Mouse (Mus musculus): ENCODE data around the gene Syk. TPM values are rescaled to one million over a fixed set of nuclear protein-coding genes. Genes with fewer than 3 reads are reported as not detected.

Syk gene
- polyA plus RNA-seq, 2 experiments from 2014 or later: 0.20 to 2.4 TPM

DNA sequence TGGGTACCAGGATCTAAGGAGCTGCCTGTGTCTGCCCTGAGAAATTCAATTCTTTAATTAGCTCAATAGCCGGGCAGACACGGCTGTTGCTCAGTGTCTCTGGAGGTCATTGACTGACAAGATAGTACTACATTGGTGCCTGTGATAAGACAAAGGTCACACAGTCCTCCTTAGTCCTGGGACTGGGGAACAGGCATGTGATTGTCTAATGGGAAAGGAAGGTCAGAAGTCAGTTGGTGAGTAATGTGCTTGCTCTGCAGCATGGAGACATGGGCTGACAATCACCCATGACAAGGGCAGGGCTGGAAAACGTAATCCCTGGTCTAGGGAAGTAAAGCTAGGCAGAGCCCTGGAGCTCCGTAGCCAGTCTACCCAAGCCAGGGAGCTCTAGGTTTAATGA, 19.8 kb downstream of the Syk start:
- no peak for ATAC-seq

DNA sequence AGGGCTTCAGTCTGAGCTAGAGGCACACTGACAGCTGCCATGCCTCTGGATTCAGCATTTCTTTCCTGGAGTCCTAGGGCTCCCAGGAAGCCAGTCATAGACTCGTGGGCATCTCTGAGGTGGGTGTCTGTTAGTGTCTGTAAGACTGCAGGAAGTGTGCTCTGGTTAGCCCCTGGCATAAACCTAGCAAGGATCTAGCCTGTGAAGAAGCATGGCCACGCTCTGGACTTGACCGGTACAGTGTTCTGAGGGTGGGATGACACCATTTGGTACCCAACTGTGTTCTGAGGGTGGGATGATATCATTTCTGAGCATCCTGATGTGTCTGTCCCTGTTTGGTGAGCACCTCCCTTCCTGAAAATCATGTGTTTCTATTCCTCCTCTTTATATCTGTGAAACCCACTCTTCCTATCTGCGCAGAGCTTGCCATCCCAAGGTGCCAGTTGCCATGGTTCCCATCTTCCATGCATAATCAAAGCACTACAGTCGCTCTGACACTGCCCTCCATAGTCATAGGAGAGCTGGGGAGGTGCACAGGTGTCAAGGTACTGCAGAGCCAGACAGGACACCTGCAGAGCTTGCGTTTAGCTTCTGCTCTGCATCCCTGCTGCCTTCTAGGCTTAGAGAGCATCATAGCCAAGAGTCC, 20.9 kb downstream of the Syk start:
- ATAC-seq: no peak

DNA sequence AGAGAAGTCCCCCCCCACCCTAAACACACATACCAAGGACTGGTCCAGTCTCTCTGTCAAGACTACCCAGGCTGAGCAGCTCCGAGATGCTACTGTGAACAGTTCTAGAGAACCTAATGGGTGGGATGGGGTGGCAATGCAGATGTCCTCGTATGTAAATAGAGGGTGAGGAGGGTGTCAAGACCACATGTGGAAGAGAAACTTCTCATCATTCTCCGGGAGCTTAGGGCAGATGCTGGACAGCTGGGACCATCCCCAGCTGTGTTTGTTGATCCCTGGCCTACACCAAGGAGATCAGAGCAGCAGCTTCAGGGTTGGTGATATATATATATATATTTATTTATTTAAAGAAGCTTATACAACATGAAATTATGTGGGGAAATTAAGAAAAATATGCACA, 22.0 kb downstream of the Syk start:
- ATAC-seq: no peak

- no peak for ATAC-seq
Observed at GRCm38 (mm10) chr13:52605911-52606310, 22.9 kb downstream of the Syk start.

DNA sequence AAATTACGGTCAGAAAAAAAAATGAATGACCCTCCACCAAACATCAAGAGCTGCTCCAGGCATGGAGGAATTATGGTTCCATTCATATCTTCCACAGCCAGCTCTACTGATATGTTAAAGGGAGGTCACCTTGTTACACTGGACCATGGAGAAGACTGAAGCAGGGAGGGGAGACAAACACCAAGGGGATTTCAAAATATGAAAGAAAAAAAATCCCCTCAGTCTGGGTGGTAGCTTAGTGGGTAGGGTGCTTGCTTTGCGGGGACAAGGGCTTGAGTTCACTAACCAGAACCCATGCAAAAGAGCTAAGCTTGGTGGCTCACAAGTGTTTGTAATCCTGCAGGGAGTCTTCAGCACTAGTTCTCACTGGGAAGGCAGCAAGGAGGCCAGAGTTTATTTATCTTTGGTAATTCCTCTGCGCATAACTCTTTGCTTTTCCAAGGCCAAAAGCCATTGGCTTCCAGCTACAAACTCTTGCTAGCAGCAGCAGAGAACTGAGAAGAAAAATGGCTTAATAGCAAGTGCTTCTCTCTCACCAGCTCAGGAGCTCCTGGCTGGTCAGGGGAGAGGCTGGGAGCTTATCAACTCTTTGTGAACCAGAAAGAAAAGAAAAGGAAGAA, 23.8 kb downstream of the Syk start:
- no peak for ATAC-seq

DNA sequence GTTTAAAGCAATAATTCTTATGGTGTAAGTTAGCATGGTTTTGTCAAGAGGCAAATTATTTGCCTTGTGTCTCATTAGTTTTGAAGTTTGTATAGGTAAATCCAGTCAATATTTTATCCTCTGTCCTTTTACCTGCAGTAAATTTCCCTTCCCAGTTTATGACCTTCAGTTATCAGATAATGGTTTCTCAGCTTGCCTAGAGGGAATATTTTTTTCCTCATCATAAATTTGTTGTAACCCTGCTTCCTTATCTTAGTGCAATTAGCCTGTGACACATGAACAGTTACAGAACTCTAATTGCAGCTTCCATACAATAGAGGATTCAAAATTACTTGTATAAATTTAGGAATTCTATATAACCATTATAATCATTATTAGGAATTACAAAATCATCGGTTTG, 25.0 kb downstream of the Syk start:
- ATAC-seq: no peak

- no peak for ATAC-seq
Observed at GRCm38 (mm10) chr13:52610463-52610862, 27.5 kb downstream of the Syk start.

- no peak for ATAC-seq
Observed at GRCm38 (mm10) chr13:52613266-52613665, 30.3 kb downstream of the Syk start.

DNA sequence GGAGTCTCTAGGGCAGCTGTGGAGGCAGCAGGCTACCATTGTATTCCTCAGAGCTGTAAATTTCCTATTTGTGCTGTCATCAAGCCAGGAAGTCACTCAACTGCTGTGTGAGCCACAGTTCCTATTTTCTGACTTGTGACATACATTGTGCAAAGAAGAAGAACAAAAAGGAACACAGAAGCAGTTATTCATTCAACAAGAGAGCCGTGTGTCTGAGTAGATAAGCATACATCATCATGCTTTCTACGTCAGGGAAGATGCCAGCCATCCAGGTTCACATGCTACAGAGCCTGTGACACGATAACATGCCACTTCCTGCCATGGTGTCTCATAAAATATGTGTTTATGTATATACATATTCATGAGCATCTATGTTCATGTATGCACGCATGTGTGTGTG, 32.1 kb downstream of the Syk start:
- ATAC-seq: peak; percentile 56

DNA sequence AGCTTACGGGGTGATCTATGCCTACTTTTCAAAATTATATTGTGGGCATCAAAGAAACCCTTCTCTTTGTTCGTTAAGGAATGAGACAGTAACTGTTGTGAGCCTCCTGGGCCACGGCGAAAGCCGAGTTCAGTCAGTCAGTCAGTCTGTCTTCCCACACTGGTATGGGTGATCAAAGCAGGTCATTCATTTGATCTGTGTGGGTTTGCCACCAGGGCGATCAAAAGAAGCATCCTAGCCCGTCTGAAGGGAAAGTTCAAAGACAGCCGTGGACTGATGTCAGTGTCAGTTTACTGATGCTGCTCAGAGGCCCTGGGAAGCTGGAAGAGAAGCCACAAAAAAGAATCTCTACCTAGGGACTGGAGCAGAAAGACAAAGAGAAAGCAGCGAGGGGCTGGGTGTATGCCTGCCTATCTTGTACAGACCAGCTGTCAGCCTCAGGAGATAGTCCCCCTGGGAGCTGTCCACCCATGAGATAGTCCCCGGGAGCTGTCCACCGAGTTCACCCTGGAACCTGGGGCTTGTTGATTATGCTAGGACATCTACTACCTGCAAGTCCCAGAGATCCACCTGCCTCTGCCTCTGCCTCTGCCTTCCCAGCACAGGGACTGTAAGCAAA, 34.2 kb downstream of the Syk start:
- no peak for ATAC-seq

GRCm38 (mm10) chr13:52618592-52618991, 35.6 kb downstream of the Syk start:
- no peak for ATAC-seq

GRCm38 (mm10) chr13:52619482-52619881, 36.5 kb downstream of the Syk start:
- no peak for ATAC-seq

DNA sequence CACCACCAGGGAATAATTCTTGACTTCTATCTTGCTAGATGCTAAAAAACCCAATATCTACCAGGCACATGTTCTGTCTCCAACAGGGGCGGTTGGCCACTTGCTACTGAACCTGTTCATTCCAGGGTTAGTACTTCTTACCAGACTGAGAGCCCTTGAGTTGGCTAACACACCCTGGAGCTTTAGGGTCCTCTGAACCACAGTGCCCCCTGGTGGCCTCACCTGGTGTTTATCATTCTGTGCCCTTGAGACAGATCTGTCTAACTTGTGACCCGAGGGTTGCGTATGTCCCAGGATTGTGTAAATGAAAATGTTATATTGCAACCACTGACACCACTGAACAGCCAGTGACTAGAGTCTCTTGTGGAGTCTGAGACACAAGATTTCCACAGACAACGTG, 41.1 kb downstream of the Syk start:
- ATAC-seq: no peak

GRCm38 (mm10) chr13:52628602-52629001, 45.6 kb downstream of the Syk start:
- no peak for ATAC-seq

DNA sequence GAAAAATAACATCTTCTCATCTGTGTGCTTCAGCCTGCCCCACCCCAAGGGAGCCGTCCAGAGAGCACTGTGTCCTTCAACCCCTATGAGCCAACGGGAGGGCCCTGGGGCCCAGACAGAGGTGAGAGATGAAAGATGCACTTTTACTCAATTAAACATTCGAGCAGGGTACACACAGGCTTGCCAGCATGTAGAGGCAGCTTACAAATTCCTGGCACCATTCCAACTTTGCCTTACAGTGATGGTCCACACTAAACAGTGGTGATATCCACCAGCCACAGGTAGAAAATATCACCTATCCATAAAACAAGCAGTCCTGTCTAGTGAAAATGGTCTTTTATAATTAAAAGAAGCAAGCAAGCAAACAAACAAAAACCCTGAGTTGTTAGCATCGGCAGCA, 48.7 kb downstream of the Syk start:
- ATAC-seq: no peak

- no peak for ATAC-seq
Observed at GRCm38 (mm10) chr13:52635484-52635883, 52.5 kb downstream of the Syk start.

DNA sequence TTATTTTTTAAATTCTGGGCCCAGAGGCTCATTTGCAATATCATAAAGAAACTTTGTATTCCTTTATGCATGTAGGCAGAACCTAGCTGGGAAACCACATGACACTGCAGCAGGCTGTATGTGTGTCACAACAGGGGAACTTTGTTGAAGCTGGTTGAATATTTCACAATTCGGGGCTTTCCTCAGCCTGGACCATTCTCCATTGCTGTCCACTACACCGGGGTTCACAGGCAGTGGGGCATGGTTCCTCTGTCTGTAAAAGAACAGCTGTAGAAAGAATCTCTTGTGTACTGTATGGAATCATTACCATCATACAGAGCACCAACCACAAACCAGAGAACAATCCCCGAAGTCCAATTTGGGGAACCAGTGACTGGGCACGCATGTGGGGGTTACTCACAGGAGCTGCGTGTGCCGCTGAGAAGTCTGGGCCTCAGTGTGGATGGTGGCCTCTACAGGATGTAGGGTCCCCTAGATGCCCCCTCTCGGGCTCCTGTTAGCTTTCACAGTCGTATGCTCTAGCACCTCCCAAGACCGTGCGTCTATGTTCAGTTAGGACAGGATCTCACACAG, 53.3 kb downstream of the Syk start:
- ATAC-seq: no peak

GRCm38 (mm10) chr13:52646566-52646965, 63.6 kb downstream of the Syk start:
- no peak for ATAC-seq

DNA sequence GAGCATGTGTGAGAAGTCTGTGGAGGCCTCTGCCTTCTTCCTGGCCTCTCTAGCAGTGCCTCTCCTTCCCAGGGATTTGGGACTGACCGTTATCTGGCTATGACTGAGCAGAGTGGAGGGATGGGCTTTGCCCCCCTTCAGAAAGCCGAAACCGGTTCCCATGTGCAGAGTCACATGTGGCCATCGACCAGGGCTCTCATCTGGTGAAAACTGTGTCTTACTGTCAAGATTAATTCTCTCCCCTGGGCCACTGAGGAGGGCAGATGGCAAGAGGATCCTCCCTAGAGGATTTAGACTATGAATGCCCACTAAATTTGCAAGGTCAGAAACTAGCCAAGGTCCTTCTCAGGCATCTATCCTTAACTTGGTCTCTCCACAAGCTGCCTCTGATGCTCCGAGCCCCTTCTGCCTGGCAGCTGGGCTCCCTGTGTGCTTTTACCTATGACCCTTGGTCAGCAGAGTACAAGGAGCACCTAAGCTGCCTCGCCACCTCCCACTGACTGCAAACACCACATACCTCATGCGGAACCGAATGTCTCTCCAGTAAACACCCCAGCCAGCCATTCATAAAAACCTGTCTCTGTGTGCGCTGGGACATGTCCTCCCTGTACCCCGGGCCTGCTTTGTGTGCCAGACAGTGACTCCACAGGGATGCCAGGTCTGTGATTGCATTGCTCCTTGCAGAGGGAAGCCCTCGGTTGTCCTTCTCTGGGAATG, 65.2 kb downstream of the Syk start:
- no peak for ATAC-seq

DNA sequence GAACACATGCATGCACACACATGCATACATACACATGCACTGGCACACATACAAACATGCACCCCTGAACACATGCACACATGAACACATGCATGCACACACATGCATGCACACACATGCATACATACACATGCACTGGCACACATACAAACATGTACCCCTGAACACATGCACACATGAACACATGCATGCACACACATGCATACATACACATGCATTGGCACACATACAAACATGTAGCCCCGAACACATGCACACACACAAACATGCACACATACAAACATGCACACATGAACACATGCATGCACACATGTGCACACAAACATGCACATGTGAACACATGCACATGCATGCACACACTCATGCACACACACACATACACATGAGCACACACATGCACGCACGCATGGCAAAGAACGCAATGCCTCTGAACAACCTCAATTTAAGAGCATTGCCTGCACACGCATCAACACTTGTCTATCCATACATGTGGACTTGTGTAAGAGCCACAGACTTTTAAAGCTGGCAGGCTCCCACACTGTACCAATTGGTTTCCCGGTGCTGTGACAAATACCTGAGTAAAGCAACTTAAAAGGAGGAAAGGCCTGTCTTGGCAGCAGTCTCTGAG, 66.9 kb downstream of the Syk start:
- ATAC-seq: no peak

- peak; percentile 32 for ATAC-seq
Observed at GRCm38 (mm10) chr13:52651383-52652252, 68.6 kb downstream of the Syk start.

DNA sequence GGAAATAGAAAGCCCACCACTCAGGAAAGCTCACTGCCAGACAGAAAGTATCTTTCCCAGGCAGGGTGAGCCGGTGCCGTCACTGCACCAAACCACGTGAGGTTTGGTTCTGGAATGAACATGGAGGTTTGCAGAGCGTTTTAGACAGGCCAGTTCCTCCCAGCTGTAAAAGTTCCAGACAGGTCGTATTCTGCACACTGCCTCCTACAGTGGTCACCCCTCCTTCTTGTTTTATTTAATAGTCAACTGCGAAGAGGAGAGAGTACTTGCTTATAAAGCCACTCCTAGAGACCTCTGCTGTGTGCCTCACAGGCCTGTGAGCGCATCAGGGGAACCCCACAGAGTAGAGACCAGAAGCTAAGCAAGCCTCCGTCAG, 69.3 kb downstream of the Syk start:
- ATAC-seq: no peak
